In genomic region chr6:72787948-72788891, GRCm38 (mm10) we compare ENCODE assay signal across 9 mouse cellular contexts. TPM values are rescaled to one million over a fixed set of nuclear protein-coding genes. Genes with fewer than 3 reads are reported as not detected.
DNase-seq lines count a peak whose midpoint lies in the region; ATAC-seq and TF ChIP-seq lines count a peak whose summit lies in the region.
"Had no signal": no experiment of that assay in that cellular context is flagged by ENCODE, and none has a peak within 500 bp of the region (broad histone marks: within the 10 kb centered on the region; RNA-seq: fewer than 3 reads in every experiment).

No protein-coding gene starts in this region.

- peak overlapping the region; percentile 98 for H3K4me3 ChIP-seq in brown adipose tissue, adult 24 weeks (ENCODE audit: insufficient read depth, low read depth, low read length)
- peak overlapping the region; percentile 69 for H3K4me3 ChIP-seq in hindbrain, embryonic 12.5 days
- H3K4me3 ChIP-seq in limb, embryonic 15.5 days: peak overlapping the region; percentile 85
- H3K4me3 ChIP-seq in midbrain, embryonic 16.5 days (ENCODE audit: low read depth, low read length): peak overlapping the region; percentile 68
- peak overlapping the region; percentile 90 for H3K4me3 ChIP-seq in testis, adult 2 months (ENCODE audit: control insufficient read depth, low read depth, low read length)

- under 1% methylated on average over 68 of the region's 69 CpGs for whole genome bisulfite sequencing in hindbrain, embryonic 12.5 days
- under 1% methylated on average over 68 of the region's 69 CpGs for WGBS in limb, embryonic 15.5 days
- WGBS in midbrain, embryonic 16.5 days: under 1% methylated on average over 69 of the region's 69 CpGs

- ATAC-seq in hindbrain, embryonic 12.5 days (ENCODE audit: low FRiP score): peak; percentile 41
- no peak for ATAC-seq in limb, embryonic 15.5 days (ENCODE audit: insufficient number of reproducible peaks, low FRiP score, low TSS enrichment, low read depth)
- ATAC-seq in midbrain, embryonic 16.5 days: peak; percentile 30; the same call in 1 of the 2 replicates

- peak; percentile 39 to 52 for DNase-seq in layer of hippocampus, postnatal 10 days (ENCODE audit: low spot score in 2 of 2)
- no peak for DNase-seq in layer of hippocampus, adult 18-20 months (ENCODE audit: low spot score in 2 of 2)
- DNase-seq in forelimb bud, embryonic 11.5 days (ENCODE audit: low read depth, low spot score): peak; percentile 57

- H3K9ac ChIP-seq in hindbrain, embryonic 12.5 days: peak overlapping the region; percentile 72
- peak overlapping the region; percentile 82 for H3K9ac ChIP-seq in limb, embryonic 15.5 days
- peak overlapping the region; percentile 66 for H3K9ac ChIP-seq in midbrain, embryonic 16.5 days (ENCODE audit: low read depth, low read length)

- H3K36me3 ChIP-seq in hindbrain, embryonic 12.5 days: no peaks in the 10 kb centered on the region
- H3K36me3 ChIP-seq in limb, embryonic 15.5 days: peaks cover 17% of the 10 kb centered on the region
- no peaks in the 10 kb centered on the region for H3K36me3 ChIP-seq in midbrain, embryonic 16.5 days (ENCODE audit: control insufficient read depth, insufficient read depth, low read length)
- H3K36me3 ChIP-seq in testis, adult 2 months (ENCODE audit: control insufficient read depth, insufficient read depth, low read length): no peaks in the 10 kb centered on the region

- peak overlapping the region; percentile 97 for H3K4me2 ChIP-seq in hindbrain, embryonic 12.5 days (replicated peaks)
- peak overlapping the region; percentile 58 for H3K4me2 ChIP-seq in limb, embryonic 15.5 days
- peak overlapping the region; percentile 100 for H3K4me2 ChIP-seq in midbrain, embryonic 16.5 days (ENCODE audit: low read length)

- H3K9me3 ChIP-seq in hindbrain, embryonic 12.5 days (replicated peaks): no peaks in the 10 kb centered on the region
- H3K9me3 ChIP-seq in limb, embryonic 15.5 days: no peaks in the 10 kb centered on the region
- H3K9me3 ChIP-seq in midbrain, embryonic 16.5 days (replicated peaks; ENCODE audit: control insufficient read depth, low read length, poor library complexity, severe bottlenecking): no peaks in the 10 kb centered on the region

- TF ChIP-seq POLR2A in testis, adult 2 months (IDR thresholded peaks at IDR 0.05; ENCODE audit: control insufficient read depth, low read depth, low read length): no peak

- no peak for TF ChIP-seq CTCF in testis, adult 2 months (IDR thresholded peaks at IDR 0.05; ENCODE audit: control insufficient read depth, insufficient read depth, insufficient replicate concordance, low read depth, low read length)

- peaks cover 21% of the 10 kb centered on the region for H3K27me3 ChIP-seq in hindbrain, embryonic 12.5 days
- no peaks in the 10 kb centered on the region for H3K27me3 ChIP-seq in limb, embryonic 15.5 days
- peaks cover 12% of the 10 kb centered on the region for H3K27me3 ChIP-seq in midbrain, embryonic 16.5 days (ENCODE audit: control insufficient read depth, insufficient read depth, low read depth, low read length)
- H3K27me3 ChIP-seq in testis, adult 2 months (ENCODE audit: control insufficient read depth, insufficient read depth, low read length): no peaks in the 10 kb centered on the region

- H3K4me1 ChIP-seq in brown adipose tissue, adult 24 weeks (ENCODE audit: control insufficient read depth, insufficient read depth, insufficient read length, low read length): peaks cover 4% of the 10 kb centered on the region
- peaks cover 20% of the 10 kb centered on the region for H3K4me1 ChIP-seq in hindbrain, embryonic 12.5 days
- peaks cover 20% of the 10 kb centered on the region for H3K4me1 ChIP-seq in limb, embryonic 15.5 days
- H3K4me1 ChIP-seq in midbrain, embryonic 16.5 days (ENCODE audit: control insufficient read depth, insufficient read depth, low read length): peaks cover 14% of the 10 kb centered on the region
- H3K4me1 ChIP-seq in testis, adult 2 months (ENCODE audit: control insufficient read depth, insufficient read depth, low read length): peaks cover 5% of the 10 kb centered on the region

- H3K27ac ChIP-seq in brown adipose tissue, adult 24 weeks (replicated peaks; ENCODE audit: low read depth, low read length): peak overlapping the region; percentile 56
- peak overlapping the region; percentile 81 for H3K27ac ChIP-seq in hindbrain, embryonic 12.5 days
- peak overlapping the region; percentile 97 for H3K27ac ChIP-seq in limb, embryonic 15.5 days
- H3K27ac ChIP-seq in midbrain, embryonic 16.5 days (ENCODE audit: low read length): peak overlapping the region; percentile 76
- H3K27ac ChIP-seq in testis, adult 2 months (ENCODE audit: control insufficient read depth, insufficient read depth, low read depth, low read length): no peak overlapping the region
- H3K27ac ChIP-seq: macrophage had no signal

RNA-seq across cellular contexts. Expression of gene Tcf7l1, which starts 0.8 kb away (rescaled TPM):
- 1 to 10 TPM; 6.0 TPM for total RNA-seq in layer of hippocampus, postnatal 10 days (2021)
- total RNA-seq in layer of hippocampus, adult 18-20 months (2021): 1 to 10 TPM; 3.2 to 3.5 TPM
- 7.9 and 8.7 TPM in 2 replicates for polyA plus RNA-seq in brown adipose tissue, adult 24 weeks (2012; ENCODE audit: insufficient read depth, insufficient read length, missing spikeins)
- 24.2 and 24.7 TPM in 2 replicates for polyA plus RNA-seq in hindbrain, embryonic 12.5 days (2016; fragmentation: Nextera tagmentation; extraction: Ambion mirVana)
- 34.8 and 39.0 TPM in 2 replicates for polyA plus RNA-seq in limb, embryonic 15.5 days (2015; fragmentation: Nextera tagmentation; extraction: Ambion mirVana)
- polyA plus RNA-seq in midbrain, embryonic 16.5 days (2015; fragmentation: Nextera tagmentation; extraction: Ambion mirVana): 4.1 and 4.6 TPM in 2 replicates
- polyA plus RNA-seq in testis, adult 2 months (2012; rRNA removed): 3.0 and 3.5 TPM in 2 replicates
- polyA plus RNA-seq: macrophage had no signal

Comparison
In these comparisons a context has a peak if more than half of its experiments do, and no peak if none do; other contexts are left out.
1. DNase-seq: peak in layer of hippocampus, postnatal 10 days (2 of 2) and forelimb bud, embryonic 11.5 days (single experiment); none in layer of hippocampus, adult 18-20 months (0 of 2).
2. Peak in every context shown above with its lines, with median percentiles within 50 percentile points of each other: H3K4me3 ChIP-seq, H3K4me2 ChIP-seq and H3K9ac ChIP-seq.